Mouse (Mus musculus) megakaryocyte, embryonic 14.5 days (primary cell): ENCODE measurements around the gene Pknox2.

Source experiments
- FLI1 ChIP-seq: IDR thresholded peaks from 2 replicates; pipeline ENCODE4 v1.6.1; 2012; ENCODE audit warnings: low read length, inconsistent platforms, mixed read lengths
- GATA1 ChIP-seq: IDR thresholded peaks from 3 replicates; pipeline ENCODE4 v1.6.1; 2012; ENCODE audit warnings: mixed read lengths, low read length, inconsistent platforms, borderline replicate concordance

GRCm38 (mm10) chr9:37004676-37005075 is 142.5 kb downstream of the Pknox2 start:
- TF ChIP-seq GATA1, result no peak
- no peak for TF ChIP-seq FLI1
